Mouse (Mus musculus): Measurements from ENCODE around the gene Alox5.

The Alox5 gene

GRCm38 (mm10) chr6:116407956-116408657 is 52.9 kb downstream of the Alox5 start:
- Histone ChIP-seq H3K27me3 (ENCODE audit: control insufficient read depth, insufficient read depth, low read length, poor library complexity, severe bottlenecking) (no peaks in the 10 kb centered on the region), H3K36me3 (ENCODE audit: control insufficient read depth, insufficient read depth, low read length, poor library complexity, severe bottlenecking) (no peaks in the 10 kb centered on the region)
- DNase-seq (ENCODE audit: low read depth, low spot score) = no peak

- Histone ChIP-seq H3K36me3 (ENCODE audit: control insufficient read depth, insufficient read depth, low read length, poor library complexity, severe bottlenecking) (no peaks in the 10 kb centered on the region), H3K27me3 (ENCODE audit: control insufficient read depth, insufficient read depth, low read length, poor library complexity, severe bottlenecking) (no peaks in the 10 kb centered on the region)
- DNase-seq (ENCODE audit: low read depth, low spot score) = no peak
Observed at GRCm38 (mm10) chr6:116407216-116407615, 53.8 kb downstream of the Alox5 start.

DNA sequence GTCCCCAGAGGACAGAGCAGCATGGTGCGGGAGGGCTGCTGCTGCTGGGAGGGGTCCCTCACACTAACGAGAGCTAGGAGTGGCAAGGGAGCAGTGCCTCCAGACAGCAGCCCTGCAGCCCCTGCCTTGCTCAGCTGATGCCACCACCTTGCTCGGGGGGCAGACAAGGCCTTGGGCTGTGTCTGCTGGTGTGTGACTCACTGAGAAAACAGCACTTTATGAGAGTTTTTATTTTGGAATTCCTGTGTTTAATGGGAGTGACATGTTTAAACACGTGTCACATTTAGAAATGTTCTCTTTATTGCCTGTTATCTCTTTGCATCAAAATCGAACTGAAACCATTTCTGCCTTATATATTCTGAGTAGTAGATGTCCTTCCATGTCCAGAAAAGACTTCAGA is 54.3 kb downstream of the Alox5 start:
- no peak for DNase-seq (ENCODE audit: low read depth, low spot score)
- H3K27me3 ChIP-seq (ENCODE audit: control insufficient read depth, insufficient read depth, low read length, poor library complexity, severe bottlenecking) = no peaks in the 10 kb centered on the region
- no peaks in the 10 kb centered on the region for H3K36me3 ChIP-seq (ENCODE audit: control insufficient read depth, insufficient read depth, low read length, poor library complexity, severe bottlenecking)

GRCm38 (mm10) chr6:116406152-116406551 is 54.8 kb downstream of the Alox5 start:
- Histone ChIP-seq H3K27me3 (ENCODE audit: control insufficient read depth, insufficient read depth, low read length, poor library complexity, severe bottlenecking) (no peaks in the 10 kb centered on the region), H3K36me3 (ENCODE audit: control insufficient read depth, insufficient read depth, low read length, poor library complexity, severe bottlenecking) (no peaks in the 10 kb centered on the region)
- no peak for DNase-seq (ENCODE audit: low read depth, low spot score)

GRCm38 (mm10) chr6:116405715-116406114 is 55.3 kb downstream of the Alox5 start:
- no peak for DNase-seq (ENCODE audit: low read depth, low spot score)

GRCm38 (mm10) chr6:116405243-116405642 is 55.7 kb downstream of the Alox5 start:
- DNase-seq (ENCODE audit: low read depth, low spot score) = no peak
- Histone ChIP-seq H3K36me3 (ENCODE audit: control insufficient read depth, insufficient read depth, low read length, poor library complexity, severe bottlenecking) (no peaks in the 10 kb centered on the region), H3K27me3 (ENCODE audit: control insufficient read depth, insufficient read depth, low read length, poor library complexity, severe bottlenecking) (no peaks in the 10 kb centered on the region)

More at GRCm38 (mm10) chr6:116405715-116406114, 55.3 kb downstream of the Alox5 start:
- Histone ChIP-seq H3K27me3 (ENCODE audit: control insufficient read depth, insufficient read depth, low read length, poor library complexity, severe bottlenecking) (no peaks in the 10 kb centered on the region), H3K36me3 (ENCODE audit: control insufficient read depth, insufficient read depth, low read length, poor library complexity, severe bottlenecking) (no peaks in the 10 kb centered on the region)

- H3K36me3 ChIP-seq (ENCODE audit: control insufficient read depth, insufficient read depth, low read length, poor library complexity, severe bottlenecking) = no peaks in the 10 kb centered on the region
Observed at GRCm38 (mm10) chr6:116402426-116402825, 58.6 kb downstream of the Alox5 start.

DNA sequence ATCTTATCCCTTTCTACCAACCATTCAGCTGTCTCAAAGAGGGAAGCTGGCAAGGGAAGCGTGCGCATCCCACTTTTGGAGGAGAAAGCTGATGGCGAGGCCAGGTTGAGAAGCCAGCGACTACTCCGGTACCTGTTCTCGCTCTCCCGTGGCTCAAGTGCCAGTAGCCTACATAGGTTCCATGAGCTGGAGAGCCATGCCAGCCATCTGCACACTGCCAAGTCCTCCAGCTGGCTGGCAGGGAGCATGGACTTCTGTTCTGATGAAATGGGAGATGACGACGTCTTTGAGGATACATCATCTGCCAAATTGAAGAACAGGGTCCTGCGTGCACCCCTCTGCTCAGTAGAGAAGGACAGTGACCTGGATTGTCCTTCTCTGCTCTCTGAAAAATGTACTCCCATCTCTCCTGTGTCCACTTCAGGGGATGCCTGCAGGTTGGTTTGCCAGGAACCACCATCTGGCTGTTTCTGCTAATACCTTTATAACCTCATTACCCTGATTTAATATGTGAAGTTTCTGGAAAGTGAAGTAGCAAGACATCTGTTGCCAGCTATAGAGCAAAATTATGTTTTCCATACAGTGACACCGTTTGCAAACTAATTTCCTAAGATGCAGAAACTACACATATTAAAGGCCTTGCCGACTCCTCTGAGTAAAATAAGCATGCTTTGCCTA is 59.1 kb downstream of the Alox5 start:
- Histone ChIP-seq H3K27me3 (ENCODE audit: control insufficient read depth, insufficient read depth, low read length, poor library complexity, severe bottlenecking) (no peaks in the 10 kb centered on the region), H3K36me3 (ENCODE audit: control insufficient read depth, insufficient read depth, low read length, poor library complexity, severe bottlenecking) (no peaks in the 10 kb centered on the region)
- no peak for DNase-seq (ENCODE audit: low read depth, low spot score)

More at GRCm38 (mm10) chr6:116402426-116402825, 58.6 kb downstream of the Alox5 start:
- no peak for DNase-seq (ENCODE audit: low read depth, low spot score)
- no peaks in the 10 kb centered on the region for H3K27me3 ChIP-seq (ENCODE audit: control insufficient read depth, insufficient read depth, low read length, poor library complexity, severe bottlenecking)

- H3K27me3 ChIP-seq (ENCODE audit: control insufficient read depth, insufficient read depth, low read length, poor library complexity, severe bottlenecking) = no peaks in the 10 kb centered on the region
- no peaks in the 10 kb centered on the region for H3K36me3 ChIP-seq (ENCODE audit: control insufficient read depth, insufficient read depth, low read length, poor library complexity, severe bottlenecking)
- no peak for DNase-seq (ENCODE audit: low read depth, low spot score)
Observed at GRCm38 (mm10) chr6:116398136-116398535, 62.8 kb downstream of the Alox5 start.

- Histone ChIP-seq H3K27me3 (ENCODE audit: control insufficient read depth, insufficient read depth, low read length, poor library complexity, severe bottlenecking) (no peaks in the 10 kb centered on the region), H3K36me3 (ENCODE audit: control insufficient read depth, insufficient read depth, low read length, poor library complexity, severe bottlenecking) (no peaks in the 10 kb centered on the region)
- DNase-seq (ENCODE audit: low read depth, low spot score) = no peak
Observed at GRCm38 (mm10) chr6:116397621-116398020, 63.4 kb downstream of the Alox5 start.

DNA sequence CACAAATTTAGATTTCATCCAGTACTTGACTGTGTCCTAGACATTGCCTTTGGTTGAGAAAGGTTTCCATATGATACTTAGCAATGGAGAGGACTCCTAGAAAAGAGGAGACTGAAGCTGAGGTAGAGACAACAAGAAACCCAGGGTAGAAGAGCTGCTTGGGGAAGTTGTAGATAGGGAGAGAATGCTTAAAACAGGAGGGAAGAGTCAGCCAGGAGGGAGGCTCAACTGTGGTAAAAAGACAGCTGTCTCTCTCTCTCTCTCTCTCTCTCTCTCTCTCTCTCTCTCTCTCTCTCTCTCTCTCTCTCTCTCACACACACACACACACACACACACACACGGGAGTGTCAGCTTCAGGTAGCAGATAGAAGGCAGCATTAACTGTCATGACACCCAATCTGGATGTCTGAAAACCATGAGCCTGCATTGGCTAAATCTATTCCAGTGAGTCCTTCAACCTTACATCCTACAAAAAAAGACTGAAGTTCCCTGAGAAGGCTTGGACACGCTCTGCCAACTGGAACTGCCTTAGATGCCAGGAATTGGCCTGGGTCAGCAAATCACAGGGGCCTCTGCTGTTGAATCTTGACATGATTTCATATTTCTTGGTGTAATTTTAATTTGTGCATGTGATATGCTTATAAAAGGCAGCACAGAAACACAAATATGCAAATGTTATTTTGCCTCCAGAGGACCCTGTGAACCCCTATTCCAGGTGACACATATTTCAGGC is 65.9 kb downstream of the Alox5 start:
- no peaks in the 10 kb centered on the region for H3K36me3 ChIP-seq (ENCODE audit: control insufficient read depth, insufficient read depth, low read length, poor library complexity, severe bottlenecking)
- no peak for DNase-seq (ENCODE audit: low read depth, low spot score)
- H3K27me3 ChIP-seq (ENCODE audit: control insufficient read depth, insufficient read depth, low read length, poor library complexity, severe bottlenecking) = no peaks in the 10 kb centered on the region

- no peak for DNase-seq (ENCODE audit: low read depth, low spot score)
- H3K36me3 ChIP-seq (ENCODE audit: control insufficient read depth, insufficient read depth, low read length, poor library complexity, severe bottlenecking) = no peaks in the 10 kb centered on the region
- no peaks in the 10 kb centered on the region for H3K27me3 ChIP-seq (ENCODE audit: control insufficient read depth, insufficient read depth, low read length, poor library complexity, severe bottlenecking)
Observed at GRCm38 (mm10) chr6:116389481-116389880, 71.5 kb downstream of the Alox5 start.

- no peak for DNase-seq (ENCODE audit: low read depth, low spot score)
- no peaks in the 10 kb centered on the region for H3K27me3 ChIP-seq (ENCODE audit: control insufficient read depth, insufficient read depth, low read length, poor library complexity, severe bottlenecking)
- H3K36me3 ChIP-seq (ENCODE audit: control insufficient read depth, insufficient read depth, low read length, poor library complexity, severe bottlenecking) = no peaks in the 10 kb centered on the region
Observed at GRCm38 (mm10) chr6:116388068-116388467, 72.9 kb downstream of the Alox5 start.

GRCm38 (mm10) chr6:116386506-116386905 is 74.5 kb downstream of the Alox5 start:
- Histone ChIP-seq H3K27me3 (ENCODE audit: control insufficient read depth, insufficient read depth, low read length, poor library complexity, severe bottlenecking) (no peaks in the 10 kb centered on the region), H3K36me3 (ENCODE audit: control insufficient read depth, insufficient read depth, low read length, poor library complexity, severe bottlenecking) (no peaks in the 10 kb centered on the region)
- no peak for DNase-seq (ENCODE audit: low read depth, low spot score)

GRCm38 (mm10) chr6:116386045-116386415 is 74.9 kb downstream of the Alox5 start:
- Histone ChIP-seq H3K27me3 (ENCODE audit: control insufficient read depth, insufficient read depth, low read length, poor library complexity, severe bottlenecking) (no peaks in the 10 kb centered on the region), H3K36me3 (ENCODE audit: control insufficient read depth, insufficient read depth, low read length, poor library complexity, severe bottlenecking) (no peaks in the 10 kb centered on the region)
- DNase-seq (ENCODE audit: low read depth, low spot score) = no peak
